Mouse (Mus musculus) CH12.LX (cell line): ENCODE data around the gene Actn2. TPM values are rescaled to one million over a fixed set of nuclear protein-coding genes. Genes with fewer than 3 reads are reported as not detected.

Experiments
- DNase-seq: peaks from one replicate; pipeline ENCODE4 v3.0.0-alpha.2; 2013; ENCODE audit errors: extremely low read depth
- H3K27ac ChIP-seq: 2 replicates; pipeline ENCODE4 v1.5.1; 2012; ENCODE audit warnings: low read depth, mild to moderate bottlenecking, control low read depth, moderate library complexity; ENCODE audit not compliant: insufficient read depth
- H3K27me3 ChIP-seq: replicated peaks from 2 replicates; pipeline ENCODE3; 2012; ENCODE audit warnings: inconsistent platforms
- H3K36me3 ChIP-seq, 2 experiments: replicated peaks in 1 of 2; 2 replicates each; pipeline versions ENCODE3 to v1.6.1; 2012; ENCODE audit warnings: inconsistent platforms in 1 of 2, low read length in 1 of 2, mild to moderate bottlenecking in 1 of 2, mixed read lengths in 1 of 2, moderate library complexity in 1 of 2; ENCODE audit not compliant: control insufficient read depth in 1 of 2, insufficient read depth in 1 of 2
- H3K4me1 ChIP-seq, 2 experiments: 2 replicates each; pipeline ENCODE4 v1.6.1; 2012; ENCODE audit warnings: inconsistent platforms in 1 of 2, moderate library complexity in 1 of 2; ENCODE audit not compliant: insufficient read depth in 2 of 2, control insufficient read depth in 1 of 2
- H3K4me2 ChIP-seq: 2 replicates; pipeline ENCODE4 v1.6.1; 2012; ENCODE audit warnings: low read depth, mild to moderate bottlenecking, control low read depth; ENCODE audit not compliant: poor library complexity, insufficient read depth, severe bottlenecking
- H3K4me3 ChIP-seq, 3 experiments: fragments of 150-350 bp in 1 of 3; sonication (generic) in 1 of 3; replicated peaks in 1 of 3; 2 replicates each; pipeline versions ENCODE3 to v1.5.1; 2011 to 2012; ENCODE audit warnings: low read depth in 2 of 3, low read length in 2 of 3, mild to moderate bottlenecking in 2 of 3, moderate library complexity in 2 of 3, control low read depth in 1 of 3, improper control_type of control experiment in 1 of 3, inconsistent platforms in 1 of 3, mixed read lengths in 1 of 3; ENCODE audit not compliant: poor library complexity in 1 of 3
- H3K79me2 ChIP-seq: replicated peaks from 2 replicates; pipeline ENCODE4 v1.6.1; 2012; ENCODE audit warnings: mild to moderate bottlenecking, moderate library complexity; ENCODE audit not compliant: control insufficient read depth, poor library complexity, insufficient read depth, severe bottlenecking; ENCODE audit errors: extremely low read depth
- H3K9ac ChIP-seq: 2 replicates; pipeline ENCODE4 v1.6.1; 2012; ENCODE audit warnings: low read depth, mild to moderate bottlenecking, control low read depth, moderate library complexity; ENCODE audit not compliant: insufficient read depth
- H3K9me3 ChIP-seq: replicated peaks from 2 replicates; pipeline ENCODE3; 2012; ENCODE audit warnings: low read length, inconsistent platforms, mixed read lengths
- BHLHE40 ChIP-seq: IDR thresholded peaks from 2 replicates; pipeline ENCODE4 v1.6.1; 2011; ENCODE audit warnings: mild to moderate bottlenecking, low read depth, low read length, improper control_type of control experiment
- CHD2 ChIP-seq: IDR thresholded peaks from 2 replicates; pipeline ENCODE4 v1.6.1; 2011; ENCODE audit warnings: low read length, improper control_type of control experiment
- CTCF ChIP-seq, 2 experiments: IDR thresholded peaks in 1 of 2; conservative IDR thresholded peaks in 1 of 2; 2 replicates each; pipeline ENCODE4 v1.5.1; 2011 to 2012; ENCODE audit warnings: low read depth in 2 of 2, low read length in 2 of 2, improper control_type of control experiment in 1 of 2, inconsistent platforms in 1 of 2, mild to moderate bottlenecking in 1 of 2, moderate library complexity in 1 of 2
- EP300 ChIP-seq: IDR thresholded peaks from 2 replicates; pipeline ENCODE4 v1.6.1; 2011; ENCODE audit warnings: low read length, improper control_type of control experiment
- GABPA ChIP-seq: IDR thresholded peaks from 2 replicates; pipeline ENCODE4 v1.6.1; 2012; ENCODE audit warnings: low read depth, low read length, improper control_type of control experiment, inconsistent platforms; ENCODE audit not compliant: insufficient replicate concordance
- HCFC1 ChIP-seq: IDR thresholded peaks from 2 replicates; pipeline ENCODE4 v1.6.1; 2012; ENCODE audit warnings: low read depth, mild to moderate bottlenecking, inconsistent platforms, low read length, improper control_type of control experiment
- JUND ChIP-seq: conservative IDR thresholded peaks from 2 replicates; pipeline ENCODE4 v1.6.1; 2011; ENCODE audit warnings: low read depth, low read length, improper control_type of control experiment
- KAT2A ChIP-seq: IDR thresholded peaks from 2 replicates; pipeline ENCODE4 v1.6.1; 2012; ENCODE audit warnings: low read length, improper control_type of control experiment, inconsistent platforms; ENCODE audit not compliant: insufficient replicate concordance
- MAFK ChIP-seq: IDR thresholded peaks from 2 replicates; pipeline ENCODE4 v1.6.1; 2011; ENCODE audit warnings: low read length, improper control_type of control experiment; ENCODE audit not compliant: insufficient replicate concordance
- MAZ ChIP-seq: IDR thresholded peaks from 2 replicates; pipeline ENCODE4 v1.6.1; 2012; ENCODE audit warnings: low read depth, mild to moderate bottlenecking, inconsistent platforms, low read length, improper control_type of control experiment, moderate library complexity
- MXI1 ChIP-seq: IDR thresholded peaks from 2 replicates; pipeline ENCODE4 v1.6.1; 2011; ENCODE audit warnings: mild to moderate bottlenecking, low read depth, low read length, improper control_type of control experiment
- MYC ChIP-seq: IDR thresholded peaks from 2 replicates; pipeline ENCODE4 v1.6.1; 2011; ENCODE audit warnings: low read depth, mild to moderate bottlenecking, improper control_type of control experiment, low read length
- NELFE ChIP-seq: IDR thresholded peaks from 2 replicates; pipeline ENCODE4 v1.6.1; 2011; ENCODE audit warnings: low read depth, low read length, improper control_type of control experiment
- POLR2A ChIP-seq: IDR thresholded peaks from 2 replicates; pipeline ENCODE4 v1.6.1; 2011; ENCODE audit warnings: low read depth, mild to moderate bottlenecking, improper control_type of control experiment, low read length
- RAD21 ChIP-seq: IDR thresholded peaks from 2 replicates; pipeline ENCODE4 v1.6.1; 2011; ENCODE audit warnings: low read depth, mild to moderate bottlenecking, low read length, improper control_type of control experiment, moderate library complexity
- SIN3A ChIP-seq: IDR thresholded peaks from 2 replicates; pipeline ENCODE4 v1.6.1; 2012; ENCODE audit warnings: low read length, improper control_type of control experiment, inconsistent platforms
- SMC3 ChIP-seq: IDR thresholded peaks from 2 replicates; pipeline ENCODE4 v1.6.1; 2011; ENCODE audit warnings: low read depth, low read length, improper control_type of control experiment
- TBP ChIP-seq: conservative IDR thresholded peaks from 2 replicates; pipeline ENCODE4 v1.6.1; 2011; ENCODE audit warnings: low read depth, low read length, improper control_type of control experiment
- UBTF ChIP-seq: IDR thresholded peaks from 2 replicates; pipeline ENCODE4 v1.6.1; 2012; ENCODE audit warnings: low read depth, mild to moderate bottlenecking, inconsistent platforms, low read length, improper control_type of control experiment, moderate library complexity
- ZC3H11A ChIP-seq: IDR thresholded peaks from 2 replicates; pipeline ENCODE4 v1.6.1; 2012; ENCODE audit warnings: low read depth, mild to moderate bottlenecking, inconsistent platforms, low read length, improper control_type of control experiment
- ZKSCAN1 ChIP-seq: IDR thresholded peaks from 2 replicates; pipeline ENCODE4 v1.6.1; 2012; ENCODE audit warnings: low read depth, inconsistent platforms, low read length, improper control_type of control experiment, borderline replicate concordance
- ZMIZ1 ChIP-seq: IDR thresholded peaks from 2 replicates; pipeline ENCODE4 v1.6.1; 2012; ENCODE audit warnings: low read depth, mild to moderate bottlenecking, inconsistent platforms, low read length, improper control_type of control experiment
- ZNF384 ChIP-seq: IDR thresholded peaks from 2 replicates; pipeline ENCODE4 v1.6.1; 2012; ENCODE audit warnings: low read depth, low read length, improper control_type of control experiment, inconsistent platforms
- dilution Hi-C: fragments of 300-500 bp; cut with MboI; formaldehyde crosslinking; loops from 2 replicates; pipeline ENCODE4 v1.14.3; 2020; ENCODE audit warnings: low sequenced_read_pairs; ENCODE audit not compliant: extremely low pct_unique_long_range_greater_than_20kb, extremely low pct_ligation_motif_present
- in situ Hi-C: fragments of 300-500 bp; cut with MboI; formaldehyde crosslinking; loops from 3 replicates; pipeline ENCODE4 v1.14.3; 2019; ENCODE audit warnings: low sequenced_read_pairs, low pct_ligation_motif_present, low pct_unique_long_range_greater_than_20kb, mixed read lengths
- polyA plus RNA-seq: library from polyadenylated mRNA; unstranded; fragments of >175 nt; gene quantifications from 2 replicates; pipeline ENCODE4 v1.2.1, GENCODE M21; 2012; ENCODE audit warnings: low read depth; ENCODE audit not compliant: insufficient read length
- total RNA-seq, 2 experiments: library from RNA; depleted of rRNA; stranded (reverse); fragments of 300-350 nt in 1 of 2; fragments of >200 nt in 1 of 2; gene quantifications; 2 replicates each; pipeline ENCODE4 v1.2.3; 2012 to 2014

Actn2 gene
- total and polyA plus RNA-seq, 3 experiments = not detected

GRCm38 (mm10) chr13:12249195-12249898 lies 91.2 kb downstream of the Actn2 start:
- DNase-seq = no peak
- TF ChIP-seq BHLHE40 (no peak), SMC3 (no peak), MAZ (no peak), ZC3H11A (no peak), ZKSCAN1 (no peak), CTCF (conservative IDR thresholded peaks at IDR 0.05 in 1 of 2, IDR thresholded peaks at IDR 0.05 in 1 of 2; ENCODE audit: low read depth in 2 of 2, low read length in 2 of 2) (no peak), MAFK (no peak), JUND (no peak), SIN3A (no peak), RAD21 (no peak), UBTF (no peak), MXI1 (no peak), CHD2 (no peak), NELFE (no peak), TBP (no peak)
- H3K79me2 ChIP-seq = 0 out of 2 replicates have a peak, but pooled peaks cover 1% of the 10 kb centered on the region
- no peak overlapping the region for H3K27ac ChIP-seq
- H3K9me3 ChIP-seq = no peaks in the 10 kb centered on the region
- H3K4me3 ChIP-seq = no peak overlapping the region
- H3K4me1 ChIP-seq = no peaks in the 10 kb centered on the region
- dilution Hi-C loops (no loop called here), in situ Hi-C loops (no loop called here)
- no peaks in the 10 kb centered on the region for H3K27me3 ChIP-seq
- no peak overlapping the region for H3K9ac ChIP-seq
- H3K36me3 ChIP-seq = peaks cover 36 to 83% of the 10 kb centered on the region in 2 experiments
- no peak overlapping the region for H3K4me2 ChIP-seq

- peaks cover 58 to 90% of the 10 kb centered on the region in 2 experiments for H3K36me3 ChIP-seq
- H3K79me2 ChIP-seq = no peaks in the 10 kb centered on the region
- no peak overlapping the region for H3K9ac ChIP-seq
- dilution Hi-C loops (no loop called here), in situ Hi-C loops (no loop called here)
- TF ChIP-seq CHD2 (no peak), HCFC1 (no peak), MAZ (no peak), POLR2A (no peak), NELFE (no peak), KAT2A (no peak), MYC (no peak), ZMIZ1 (no peak), GABPA (no peak), ZNF384 (no peak), EP300 (no peak)
- no peaks in the 10 kb centered on the region for H3K4me1 ChIP-seq
- no peak overlapping the region for H3K4me2 ChIP-seq
- no peak overlapping the region for H3K27ac ChIP-seq
- DNase-seq = no peak
- no peaks in the 10 kb centered on the region for H3K9me3 ChIP-seq
- H3K27me3 ChIP-seq = no peaks in the 10 kb centered on the region
- H3K4me3 ChIP-seq = no peak overlapping the region
Measured at GRCm38 (mm10) chr13:12245938-12246337, 94.6 kb downstream of the Actn2 start.
